Mouse (Mus musculus): ENCODE data around the gene Faf1.

Gene Faf1

GRCm38 (mm10) chr4:109759901-109760300, 83.5 kb downstream of the Faf1 start:
- in situ Hi-C loops (cut with MboI; ENCODE audit: unreplicated experiment in 2 of 2), result loop anchor here (5.0 to 10.0 kb wide), 3 partner anchors 165 to 257 kb away; no protein-coding TSS in a partner anchor

GRCm38 (mm10) chr4:109760501-109760900, 84.1 kb downstream of the Faf1 start:
- in situ Hi-C loops (cut with MboI; ENCODE audit: unreplicated experiment in 2 of 2), result no loop called here

- in situ Hi-C loops (cut with MboI; ENCODE audit: unreplicated experiment in 2 of 2), result no loop called here
Measured at GRCm38 (mm10) chr4:109762768-109763501, 86.5 kb downstream of the Faf1 start.

GRCm38 (mm10) chr4:109769071-109769470, 92.7 kb downstream of the Faf1 start:
- in situ Hi-C loops (cut with MboI; ENCODE audit: unreplicated experiment in 2 of 2), result no loop called here

GRCm38 (mm10) chr4:109782577-109783114, 106.3 kb downstream of the Faf1 start:
- in situ Hi-C loops (cut with MboI; ENCODE audit: unreplicated experiment in 2 of 2), result no loop called here

GRCm38 (mm10) chr4:109789347-109790001, 113.1 kb downstream of the Faf1 start:
- in situ Hi-C loops (cut with MboI; ENCODE audit: unreplicated experiment in 2 of 2), result no loop called here

- in situ Hi-C loops (cut with MboI; ENCODE audit: unreplicated experiment in 2 of 2), result no loop called here
Measured at GRCm38 (mm10) chr4:109792331-109792730, 115.9 kb downstream of the Faf1 start.

GRCm38 (mm10) chr4:109793072-109793471, 116.7 kb downstream of the Faf1 start:
- in situ Hi-C loops (cut with MboI; ENCODE audit: unreplicated experiment in 2 of 2), result no loop called here

- in situ Hi-C loops (cut with MboI; ENCODE audit: unreplicated experiment in 2 of 2), result no loop called here
Measured at GRCm38 (mm10) chr4:109797511-109798182, 121.3 kb downstream of the Faf1 start.

GRCm38 (mm10) chr4:109806408-109806807, 130.0 kb downstream of the Faf1 start:
- in situ Hi-C loops (cut with MboI; ENCODE audit: unreplicated experiment in 2 of 2), result no loop called here

- in situ Hi-C loops (cut with MboI; ENCODE audit: unreplicated experiment in 2 of 2), result no loop called here
Measured at GRCm38 (mm10) chr4:109815161-109815560, 138.8 kb downstream of the Faf1 start.

- in situ Hi-C loops (cut with MboI; ENCODE audit: unreplicated experiment in 2 of 2), result no loop called here
Measured at GRCm38 (mm10) chr4:109815592-109815991, 139.2 kb downstream of the Faf1 start.

- in situ Hi-C loops (cut with MboI; ENCODE audit: unreplicated experiment in 2 of 2), result no loop called here
Measured at GRCm38 (mm10) chr4:109819455-109819854, 143.1 kb downstream of the Faf1 start.

- in situ Hi-C loops (cut with MboI; ENCODE audit: unreplicated experiment in 2 of 2), result loop anchor here in 1 of 2 experiments (10.0 kb wide), 1 partner anchor 185 kb away; no protein-coding TSS in a partner anchor
Measured at GRCm38 (mm10) chr4:109829800-109830199, 153.4 kb downstream of the Faf1 start.

- in situ Hi-C loops (cut with MboI; ENCODE audit: unreplicated experiment in 2 of 2), result no loop called here
Measured at GRCm38 (mm10) chr4:109857851-109858250, 181.5 kb downstream of the Faf1 start.

GRCm38 (mm10) chr4:109858571-109859392, 182.4 kb downstream of the Faf1 start:
- in situ Hi-C loops (cut with MboI; ENCODE audit: unreplicated experiment in 2 of 2), result no loop called here

- in situ Hi-C loops (cut with MboI; ENCODE audit: unreplicated experiment in 2 of 2), result no loop called here
Measured at GRCm38 (mm10) chr4:109859401-109859800, 183.0 kb downstream of the Faf1 start.

GRCm38 (mm10) chr4:109860256-109860655, 183.9 kb downstream of the Faf1 start:
- in situ Hi-C loops (cut with MboI; ENCODE audit: unreplicated experiment in 2 of 2), result no loop called here

GRCm38 (mm10) chr4:109862271-109862670, 185.9 kb downstream of the Faf1 start:
- in situ Hi-C loops (cut with MboI; ENCODE audit: unreplicated experiment in 2 of 2), result no loop called here

- in situ Hi-C loops (cut with MboI; ENCODE audit: unreplicated experiment in 2 of 2), result no loop called here
Measured at GRCm38 (mm10) chr4:109863021-109863420, 186.6 kb downstream of the Faf1 start.
